Mouse (Mus musculus) naive thymus-derived CD4-positive, alpha-beta T cell, adult 2 months (primary cell): ENCODE results near the gene Nrxn3.

Experiments used
- DNase-seq: peaks from one replicate; pipeline ENCODE4 v3.0.0-alpha.2; 2011; ENCODE audit warnings: low read depth

Nrxn3 gene

GRCm38 (mm10) chr12:88812173-88812572, 89.5 kb downstream of the Nrxn3 start:
- DNase-seq, result no peak

- DNase-seq, result no peak
Measured at GRCm38 (mm10) chr12:88816865-88817264, 94.2 kb downstream of the Nrxn3 start.

DNA sequence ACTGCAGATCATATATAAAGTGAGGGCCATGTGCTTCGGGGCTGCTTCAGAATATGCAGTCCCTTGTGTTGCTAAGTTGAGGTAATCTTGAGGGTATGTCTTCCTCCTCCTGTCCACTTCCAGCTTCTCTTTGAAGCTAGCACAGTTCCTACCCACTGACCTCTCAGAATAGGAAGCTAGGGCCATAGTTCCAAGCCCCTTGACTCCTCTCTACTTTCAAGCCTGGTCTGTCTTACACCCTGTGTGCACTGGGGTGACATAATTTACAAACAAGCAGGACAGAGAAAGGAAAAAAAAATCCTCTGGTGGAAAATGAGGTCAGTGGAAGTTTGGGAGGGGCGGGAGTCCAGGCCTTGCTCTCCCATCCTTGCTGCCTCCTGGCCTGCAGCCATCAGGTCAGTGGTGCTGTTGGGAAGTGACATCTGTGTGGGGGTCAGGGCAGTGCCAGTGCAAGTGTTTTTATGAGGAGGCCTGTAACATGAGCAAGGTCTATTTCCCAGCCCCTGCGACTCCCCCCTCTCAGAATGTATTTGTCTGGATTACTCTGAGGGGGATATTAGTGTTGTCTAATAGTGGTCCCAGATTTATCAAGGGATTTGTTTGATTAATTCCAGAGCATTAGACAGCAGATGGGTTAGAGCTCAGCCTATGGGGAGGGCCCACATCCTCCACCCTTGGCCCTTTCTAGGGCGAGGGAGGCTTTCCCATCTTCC, 96.1 kb downstream of the Nrxn3 start:
- DNase-seq, result no peak

DNA sequence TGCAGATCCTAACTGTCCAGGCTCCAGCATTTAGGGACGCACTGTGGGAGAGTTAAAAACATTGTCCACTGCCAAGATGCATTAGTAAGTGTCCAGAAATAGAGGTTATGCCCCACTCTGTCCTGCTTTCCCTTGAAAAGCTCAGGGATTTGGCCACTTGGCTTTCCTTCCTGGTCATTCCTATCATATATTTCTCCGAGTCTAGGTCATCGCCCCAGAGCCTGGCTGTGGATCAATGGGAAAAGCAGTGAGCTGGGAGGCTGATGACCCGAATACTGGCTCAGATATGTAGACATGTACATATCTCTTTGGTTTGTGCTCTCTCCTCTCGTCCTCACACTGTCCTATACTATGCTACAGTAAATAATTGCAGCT, 96.6 kb downstream of the Nrxn3 start:
- no peak for DNase-seq

- DNase-seq, result no peak
Measured at GRCm38 (mm10) chr12:88820131-88820530, 97.5 kb downstream of the Nrxn3 start.

- no peak for DNase-seq
Measured at GRCm38 (mm10) chr12:88830851-88831250, 108.2 kb downstream of the Nrxn3 start.

DNA sequence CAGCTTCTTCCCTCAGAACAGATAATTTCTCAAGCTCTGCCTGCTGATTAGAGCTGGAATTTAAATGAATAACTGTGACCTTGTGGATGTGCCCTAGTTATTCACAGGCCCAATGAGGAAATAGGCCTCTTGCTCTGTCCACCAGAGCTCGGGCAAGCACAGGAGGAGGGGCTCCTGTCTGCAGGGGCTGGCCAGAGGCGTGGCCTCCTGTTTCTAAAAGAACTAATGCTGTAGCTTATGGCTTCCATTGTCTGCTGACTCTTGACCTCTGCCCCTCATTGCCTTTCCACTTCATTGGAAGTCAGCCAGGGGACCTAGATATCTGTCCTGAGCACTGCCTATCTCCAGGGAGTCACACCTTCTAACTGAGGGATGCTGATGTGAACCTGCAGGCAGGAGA, 113.1 kb downstream of the Nrxn3 start:
- no peak for DNase-seq

DNA sequence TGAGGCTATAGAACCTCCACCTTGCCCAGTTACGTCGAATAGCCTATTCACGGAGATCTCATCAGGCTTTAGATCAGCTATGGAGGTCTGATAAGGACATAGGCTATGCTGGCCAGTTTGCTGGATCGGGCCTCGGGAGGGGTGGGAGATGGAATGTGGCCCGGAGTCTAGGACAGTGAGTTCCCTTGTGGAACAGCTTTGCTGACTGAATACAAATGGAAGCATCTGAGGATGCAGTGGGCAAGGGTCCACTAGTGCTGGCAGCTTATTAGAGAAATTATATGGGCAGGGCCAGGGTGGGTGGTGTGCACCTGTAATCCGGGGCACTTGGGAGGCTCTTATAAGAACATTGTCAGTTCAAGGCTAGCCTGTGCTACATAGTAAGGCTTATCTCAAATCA, 117.0 kb downstream of the Nrxn3 start:
- DNase-seq, result no peak

GRCm38 (mm10) chr12:88841350-88841749, 118.7 kb downstream of the Nrxn3 start:
- no peak for DNase-seq

DNA sequence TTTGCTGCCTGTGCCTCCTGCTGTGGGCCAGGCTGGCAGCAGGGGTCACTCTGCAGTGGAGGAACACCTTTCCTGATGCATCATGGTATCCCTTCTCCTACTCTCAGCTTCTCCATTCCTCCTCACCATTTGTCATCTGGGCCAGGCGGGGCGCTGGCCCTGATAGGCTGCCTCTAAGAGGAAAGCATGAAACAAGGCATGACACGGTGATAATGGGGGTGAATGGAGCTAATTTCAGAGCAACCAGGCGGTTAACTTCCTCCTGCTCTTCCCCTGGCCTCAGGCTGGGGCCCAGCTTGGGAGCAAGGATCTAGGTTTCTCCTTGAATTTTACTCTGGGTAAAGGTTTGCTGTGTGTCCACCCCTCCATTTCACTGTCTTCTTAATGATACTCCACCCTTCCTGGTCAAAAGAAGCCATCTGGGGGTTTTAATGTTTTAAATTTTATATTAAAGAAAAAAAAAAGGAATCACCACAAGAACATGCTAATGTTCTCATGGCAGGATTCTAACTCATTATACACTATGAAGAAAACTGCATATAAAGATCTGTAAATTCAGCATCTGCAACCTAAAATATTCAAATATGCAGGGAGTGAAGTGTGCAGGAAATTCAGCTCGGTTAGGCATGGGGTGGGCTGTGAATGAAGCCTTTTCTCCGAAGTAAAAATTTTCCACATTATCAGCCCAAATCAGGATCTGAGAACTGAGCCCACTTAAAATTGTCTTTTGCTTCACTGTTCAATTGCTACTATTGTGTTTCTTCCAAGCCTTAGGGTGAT, 127.9 kb downstream of the Nrxn3 start:
- DNase-seq, result no peak

DNA sequence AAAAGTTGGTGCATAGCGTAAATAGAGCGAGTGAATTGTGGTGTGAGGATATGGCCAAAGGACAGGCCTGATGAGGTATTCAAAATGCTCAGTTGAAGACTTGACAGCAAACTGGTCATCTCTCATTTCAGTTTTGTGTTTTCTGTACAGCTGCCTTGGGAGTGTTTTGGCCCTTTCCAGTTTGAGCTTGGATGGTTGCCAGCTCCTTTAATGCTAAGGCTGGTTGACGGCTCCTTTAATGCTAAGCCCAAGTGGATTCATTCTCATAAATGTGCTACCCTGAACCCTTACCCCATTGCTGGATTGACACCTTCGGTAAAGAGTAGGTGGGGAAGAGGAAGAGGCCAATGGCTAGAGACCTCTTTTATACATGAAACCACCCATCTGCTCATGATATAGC, 131.4 kb downstream of the Nrxn3 start:
- no peak for DNase-seq

GRCm38 (mm10) chr12:88857701-88858100, 135.0 kb downstream of the Nrxn3 start:
- no peak for DNase-seq

GRCm38 (mm10) chr12:88859456-88860345, 137.0 kb downstream of the Nrxn3 start:
- no peak for DNase-seq

GRCm38 (mm10) chr12:88860397-88860796, 137.7 kb downstream of the Nrxn3 start:
- no peak for DNase-seq

DNA sequence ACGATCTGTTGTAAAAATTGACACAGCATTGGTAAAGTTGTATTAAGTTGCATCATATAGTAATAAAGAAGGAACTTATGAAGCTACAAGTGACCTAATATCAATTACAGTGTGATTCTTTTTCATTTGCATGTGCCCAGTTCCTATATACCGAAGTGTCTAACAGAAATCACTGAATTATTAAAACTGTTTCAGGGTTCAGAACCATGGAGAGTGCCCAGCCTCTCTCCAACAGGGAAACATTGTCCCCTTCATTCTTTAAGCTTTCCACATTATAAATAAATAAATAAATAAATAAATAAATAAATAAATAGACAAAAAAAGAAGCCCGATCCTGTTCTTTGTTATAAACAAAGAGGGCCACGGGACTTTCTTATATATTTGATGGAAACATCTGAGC, 140.4 kb downstream of the Nrxn3 start:
- DNase-seq, result no peak

- no peak for DNase-seq
Measured at GRCm38 (mm10) chr12:88868288-88868687, 145.6 kb downstream of the Nrxn3 start.

GRCm38 (mm10) chr12:88897331-88897730, 174.7 kb downstream of the Nrxn3 start:
- no peak for DNase-seq

GRCm38 (mm10) chr12:88900014-88900727, 177.5 kb downstream of the Nrxn3 start:
- DNase-seq, result no peak

DNA sequence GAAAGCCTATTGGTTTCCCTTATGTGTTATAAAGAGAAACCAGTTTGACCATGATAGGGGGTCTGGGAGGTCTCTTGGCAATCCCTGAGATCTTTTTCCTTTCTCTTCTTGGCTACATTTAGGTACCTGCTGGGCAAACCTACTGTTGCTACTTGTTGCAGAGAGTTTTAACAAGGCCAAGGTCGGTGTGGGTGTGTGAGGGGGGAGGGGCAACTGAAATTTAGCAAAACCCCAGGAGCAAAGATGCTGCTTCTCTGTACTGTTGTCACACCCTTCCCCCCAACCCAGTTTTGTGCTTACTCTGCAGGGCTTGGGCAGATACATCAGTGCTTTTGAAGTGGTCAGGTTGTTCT, 178.0 kb downstream of the Nrxn3 start:
- no peak for DNase-seq

GRCm38 (mm10) chr12:88910761-88911160, 188.1 kb downstream of the Nrxn3 start:
- DNase-seq, result no peak

GRCm38 (mm10) chr12:88916752-88917151, 194.1 kb downstream of the Nrxn3 start:
- DNase-seq, result no peak

- no peak for DNase-seq
Measured at GRCm38 (mm10) chr12:88924896-88925295, 202.2 kb downstream of the Nrxn3 start.
